Mouse (Mus musculus) kidney, adult 18-20 months (tissue): ENCODE data around the gene Per3.
"Not testable (repeated sequence)": the region's sequence is repeated elsewhere in the genome, so short reads cannot be mapped to it uniquely, and the experiment has no call there.

ENCODE experiments used
- DNase-seq: peaks from one replicate; pipeline ENCODE4 v3.0.0; 2021

Per3 gene

DNA sequence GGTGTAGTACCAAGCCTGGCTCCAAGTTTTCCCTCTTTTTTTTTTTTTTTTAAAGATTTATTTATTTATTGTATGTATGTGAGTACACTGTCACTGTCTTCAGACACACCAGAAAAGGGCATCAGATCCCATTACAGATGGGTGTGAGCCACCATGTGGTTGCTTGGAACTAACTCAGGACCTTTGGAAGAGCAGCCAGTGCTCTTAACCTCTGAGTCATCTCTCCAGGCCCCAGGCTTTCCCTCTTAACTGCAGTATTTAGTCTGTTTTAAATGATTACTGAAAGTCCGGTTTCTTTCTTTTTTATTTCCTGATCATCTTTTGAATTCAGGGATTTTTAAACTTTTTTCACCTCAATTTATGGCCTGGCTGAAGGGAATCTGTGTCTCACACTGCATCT lies 27.1 kb downstream of the Per3 start:
- DNase-seq: not testable (repeated sequence)

DNA sequence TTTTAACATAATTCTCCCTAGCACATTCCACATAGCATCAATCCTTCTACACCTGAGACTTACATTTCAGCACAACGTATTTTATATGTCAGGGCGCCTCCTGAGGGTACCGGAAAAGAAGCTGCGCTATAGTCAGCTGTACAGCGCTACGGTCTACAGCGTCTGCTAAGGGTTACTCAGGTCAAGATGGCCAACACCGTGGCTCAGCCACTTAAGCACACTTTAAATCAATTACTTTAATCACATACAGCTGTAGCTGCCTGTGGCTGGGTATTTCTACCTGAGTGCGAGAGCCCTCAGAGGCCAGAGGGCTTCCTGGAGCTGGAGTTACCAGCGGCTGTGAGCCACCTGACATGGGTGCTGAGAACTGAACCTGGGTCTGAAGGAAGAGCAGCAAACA lies 28.5 kb downstream of the Per3 start:
- DNase-seq: no peak

GRCm38 (mm10) chr4:151010316-151010715 lies 34.1 kb downstream of the Per3 start:
- no peak for DNase-seq

GRCm38 (mm10) chr4:151006945-151007344 lies 37.5 kb downstream of the Per3 start:
- DNase-seq: peak; percentile 58

DNA sequence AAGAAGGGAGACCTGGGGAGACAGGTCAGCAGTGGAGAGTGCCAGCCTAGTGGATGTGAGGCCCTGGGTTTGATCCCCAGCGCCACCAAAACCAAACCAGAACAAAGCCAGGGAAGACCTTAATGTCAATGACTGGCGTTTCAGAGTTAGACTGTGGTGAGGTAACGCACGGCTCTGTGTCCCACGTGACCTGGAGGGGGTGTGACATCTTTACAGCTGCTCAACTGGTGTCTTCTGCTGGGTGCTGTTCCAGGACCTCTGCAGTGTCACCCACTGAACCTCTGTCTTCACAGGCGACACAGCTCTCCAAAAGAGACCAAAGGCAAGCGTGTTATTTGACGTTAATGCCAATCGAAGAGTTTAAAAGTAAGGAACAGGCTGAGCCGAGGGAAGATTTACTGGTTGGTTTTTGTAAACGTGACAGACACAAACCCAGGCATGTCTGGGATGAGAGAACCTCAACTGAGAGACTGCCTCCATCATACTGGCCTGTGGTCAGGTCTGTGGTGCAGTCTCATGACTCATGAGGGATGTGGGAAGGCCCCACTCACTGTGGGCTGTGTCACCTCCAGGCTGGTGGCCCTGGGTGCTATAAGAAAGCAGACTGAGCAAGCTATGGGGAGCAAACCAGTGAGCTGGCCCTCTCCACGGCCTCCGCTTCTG lies 38.7 kb downstream of the Per3 start:
- no peak for DNase-seq

DNA sequence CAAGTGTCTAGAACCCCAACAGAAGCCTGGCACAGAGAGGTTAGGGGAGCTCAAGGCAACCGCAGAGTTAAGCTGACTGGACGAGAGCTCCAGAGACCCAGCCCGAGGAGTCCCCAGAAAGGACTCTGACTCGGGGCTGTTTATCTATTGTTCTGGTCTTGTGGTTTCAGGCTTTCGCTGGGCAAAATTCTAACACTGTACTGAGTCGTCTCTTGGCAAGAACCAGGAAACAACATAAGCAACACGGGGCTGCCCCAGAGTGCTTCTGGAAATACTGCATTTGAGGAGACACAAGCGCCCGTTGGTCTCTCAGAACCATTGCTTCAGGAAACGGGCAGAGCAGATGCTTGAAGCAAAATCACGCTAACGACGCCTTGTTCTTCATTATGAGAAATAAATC lies 43.1 kb downstream of the Per3 start:
- no peak for DNase-seq

DNA sequence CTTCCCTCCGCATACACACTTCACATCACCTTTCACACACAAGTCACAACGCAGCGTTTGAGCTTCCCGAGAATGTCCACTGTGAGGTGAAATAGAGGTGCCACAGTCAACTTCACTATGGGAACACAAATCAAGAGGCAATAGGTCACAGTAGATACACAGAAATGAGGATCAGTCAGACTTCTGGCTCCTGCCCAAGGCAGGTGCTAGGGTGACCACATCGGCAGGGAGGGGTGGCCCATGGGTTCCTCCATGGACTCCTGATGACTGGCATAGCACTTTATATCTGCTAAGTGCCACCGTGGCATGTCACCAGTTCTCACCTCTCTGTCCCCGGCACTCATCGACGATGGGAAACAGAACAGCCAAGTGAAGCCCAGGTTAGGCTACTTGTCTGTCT lies 45.8 kb downstream of the Per3 start:
- DNase-seq: no peak

GRCm38 (mm10) chr4:150996797-150997196 lies 47.7 kb downstream of the Per3 start, which contains the start of gene Uts2:
Gene Uts2, plus strand, starts transcription at chr4:150997097.
- no peak for DNase-seq

- peak; percentile 43 for DNase-seq
These were observed 54.3 kb downstream of the Per3 start for GRCm38 (mm10) chr4:150990148-150990547.

DNA sequence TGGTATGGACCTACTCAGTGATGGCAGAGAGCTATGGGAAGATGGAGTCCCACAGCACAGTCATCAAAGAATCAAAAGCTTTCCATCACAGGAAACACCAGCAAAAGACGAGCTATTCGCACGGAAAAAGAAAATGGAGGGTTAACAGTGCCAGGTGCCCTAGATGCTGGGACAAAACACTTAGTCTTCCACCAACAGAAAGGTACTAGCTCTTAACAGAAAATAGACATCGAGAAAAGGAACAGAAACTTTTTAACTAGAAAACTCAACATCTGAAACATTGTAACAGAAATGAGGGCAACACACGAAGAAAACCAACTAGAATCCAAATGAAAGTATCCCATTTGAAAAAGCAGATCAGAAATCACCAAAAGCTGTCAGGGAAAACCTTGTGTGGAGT lies 64.3 kb downstream of the Per3 start:
- DNase-seq: no peak

DNA sequence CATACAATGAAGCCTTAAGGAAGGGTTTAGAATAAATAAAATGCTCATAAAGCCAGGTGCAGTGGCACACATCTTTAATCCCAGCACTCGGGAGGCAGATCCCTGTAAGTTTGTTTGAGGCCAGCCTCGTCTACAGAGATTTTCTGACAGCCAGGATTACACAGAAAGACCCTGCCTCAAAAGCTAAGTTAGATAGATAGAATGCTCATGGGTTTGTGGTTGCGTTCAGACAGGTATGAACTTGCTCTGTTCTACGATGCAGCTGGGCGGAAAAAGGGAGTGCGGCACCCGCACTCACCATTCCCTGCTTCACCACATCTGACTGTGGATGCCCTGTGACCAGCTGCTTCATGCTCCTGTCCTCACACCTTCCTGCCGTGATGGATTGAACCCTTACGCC lies 65.0 kb downstream of the Per3 start:
- no peak for DNase-seq

DNA sequence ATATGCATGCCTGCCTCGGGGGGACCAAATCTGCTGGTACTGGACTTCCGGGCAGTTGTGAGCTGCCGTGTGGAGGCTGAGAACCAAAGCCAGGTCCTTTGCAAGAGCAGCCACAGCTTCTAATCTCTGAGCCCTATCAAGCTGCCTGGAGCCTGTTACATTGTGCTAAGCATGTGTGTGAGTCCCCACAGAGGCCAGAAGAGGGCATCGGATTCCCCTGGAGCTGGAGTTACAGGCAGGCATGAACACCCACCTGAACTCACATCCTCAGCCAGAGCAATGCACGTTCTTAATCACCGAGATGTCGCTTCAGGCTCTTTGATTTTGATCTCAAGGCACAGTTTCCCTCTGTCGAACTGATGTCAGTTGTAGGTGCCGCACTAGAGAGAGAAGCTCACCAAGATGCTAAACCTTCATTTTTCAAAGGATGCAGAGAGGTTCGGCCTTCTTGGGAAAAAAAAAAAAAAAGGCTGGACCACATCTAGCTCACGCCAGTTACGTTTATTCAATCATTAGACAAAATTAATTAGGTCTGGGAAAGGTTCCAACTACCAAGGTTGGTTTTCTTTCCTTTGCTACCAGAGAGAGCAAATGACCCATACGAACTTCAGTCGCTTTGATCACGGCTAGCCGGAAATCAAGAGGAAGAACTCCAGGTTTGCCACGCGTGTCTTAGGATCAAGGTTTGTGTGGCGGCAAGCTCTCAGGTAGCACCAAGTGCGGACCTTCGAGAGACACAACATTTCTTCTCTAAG lies 66.1 kb downstream of the Per3 start:
- no peak for DNase-seq

GRCm38 (mm10) chr4:150975145-150975544 lies 69.3 kb downstream of the Per3 start:
- DNase-seq: no peak

GRCm38 (mm10) chr4:150973264-150973663 lies 71.2 kb downstream of the Per3 start:
- DNase-seq: no peak

- no peak for DNase-seq
These were observed 75.5 kb downstream of the Per3 start for GRCm38 (mm10) chr4:150968956-150969355.

DNA sequence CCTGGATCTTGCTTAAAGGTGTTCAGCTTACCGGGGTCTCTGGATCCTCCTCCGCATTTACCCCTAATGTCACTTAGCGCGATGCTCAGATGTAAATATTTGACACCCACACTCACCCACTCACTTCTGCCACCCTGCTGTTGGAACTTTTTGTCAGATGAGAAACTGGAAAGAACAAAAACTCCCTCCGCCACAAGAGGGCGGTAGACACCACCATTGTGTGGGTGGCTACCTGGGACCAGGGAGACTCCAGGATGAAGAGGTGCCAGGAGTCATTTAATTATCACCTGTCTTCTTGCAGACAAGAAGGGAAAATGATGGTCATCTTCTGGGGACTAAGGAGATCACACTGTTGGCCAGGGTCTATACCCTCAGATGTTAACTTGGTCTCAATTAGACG lies 77.9 kb downstream of the Per3 start:
- peak; percentile 79 for DNase-seq

- no peak for DNase-seq
These were observed 78.9 kb downstream of the Per3 start for GRCm38 (mm10) chr4:150965555-150965951.

DNA sequence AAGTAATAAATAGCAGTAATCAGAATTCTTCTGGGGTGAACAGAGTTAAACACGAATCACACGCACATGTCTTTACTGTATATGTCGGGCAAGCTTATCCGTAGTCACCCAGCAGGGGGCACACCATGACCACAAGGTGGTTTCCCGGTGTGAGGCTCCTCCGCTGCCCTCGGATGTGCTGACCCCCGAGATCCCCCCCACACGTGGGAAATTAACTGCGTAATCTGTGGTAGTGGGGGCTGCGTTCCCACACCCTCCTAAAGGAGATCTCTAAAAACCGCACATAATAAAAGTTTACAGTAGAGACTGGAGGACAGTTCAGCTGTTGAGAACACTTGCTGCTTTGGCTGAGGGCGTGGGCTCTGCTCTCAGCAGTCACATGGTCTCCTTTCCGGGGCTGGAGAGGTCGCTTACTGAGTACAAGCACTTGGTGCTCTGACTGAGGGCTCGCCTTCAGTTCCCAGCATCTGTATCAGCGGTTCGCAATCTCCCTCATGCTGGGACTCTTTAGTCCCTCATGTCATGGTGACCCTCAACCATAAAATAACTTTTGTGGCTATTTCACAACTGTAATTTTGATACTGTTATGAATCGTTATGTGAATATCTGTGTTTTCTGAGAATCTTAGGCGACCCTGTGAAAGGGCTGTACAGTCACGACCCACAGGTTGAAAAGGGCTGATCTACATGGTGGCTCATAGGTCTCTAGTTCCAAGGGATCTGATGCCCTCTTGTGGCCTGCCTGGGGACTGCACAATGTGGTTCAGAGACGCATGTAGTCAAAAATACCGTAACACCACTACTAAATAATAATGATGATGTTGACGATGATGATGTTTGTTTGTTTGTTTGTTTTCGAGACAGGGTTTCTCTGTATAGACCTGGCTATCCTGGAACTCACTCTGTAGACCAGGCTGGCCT lies 79.6 kb downstream of the Per3 start:
- peak; percentile 92 for DNase-seq

- no peak for DNase-seq
These were observed 80.8 kb downstream of the Per3 start for GRCm38 (mm10) chr4:150963711-150964110.

DNA sequence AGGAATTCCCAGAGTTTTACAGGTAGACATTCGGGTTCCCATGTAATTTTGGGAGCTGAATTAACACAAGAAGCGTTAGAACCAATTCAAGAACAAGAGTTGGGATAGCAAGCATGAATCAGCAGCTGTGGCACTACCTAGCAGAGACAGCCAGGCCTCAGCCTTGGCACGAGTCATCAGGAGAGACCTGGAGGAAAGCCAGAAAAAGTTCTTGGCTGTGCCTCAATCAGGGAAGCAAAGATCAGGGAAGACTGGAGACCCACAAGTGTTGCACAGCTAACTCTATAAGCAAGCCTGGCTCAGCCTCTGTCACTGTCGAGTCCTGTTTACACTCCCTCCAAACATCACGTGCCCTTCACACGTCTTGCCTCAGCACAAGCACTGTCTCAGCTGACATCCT lies 82.2 kb downstream of the Per3 start:
- peak; percentile 61 for DNase-seq

DNA sequence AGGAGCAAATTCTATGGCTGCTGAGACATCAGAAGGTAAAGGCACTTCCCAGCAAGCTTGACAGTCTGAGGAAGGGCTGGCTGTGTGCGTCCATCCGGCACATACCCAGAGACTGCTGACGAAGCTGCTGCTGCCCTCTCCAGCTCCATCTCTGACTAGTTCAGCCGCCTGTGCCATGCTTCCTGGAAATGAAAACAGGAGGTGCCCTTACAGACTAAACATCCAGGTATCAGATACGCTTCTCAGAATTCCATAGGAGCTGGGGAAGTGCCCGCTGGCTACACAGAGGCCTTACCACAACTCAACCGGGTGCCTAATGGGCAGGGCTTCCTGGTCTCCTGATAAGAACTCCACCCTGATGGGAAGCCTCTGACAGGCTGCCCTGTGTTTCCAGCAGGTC lies 85.9 kb downstream of the Per3 start:
- DNase-seq: no peak

- no peak for DNase-seq
These were observed 87.4 kb downstream of the Per3 start for GRCm38 (mm10) chr4:150957106-150957458.

DNA sequence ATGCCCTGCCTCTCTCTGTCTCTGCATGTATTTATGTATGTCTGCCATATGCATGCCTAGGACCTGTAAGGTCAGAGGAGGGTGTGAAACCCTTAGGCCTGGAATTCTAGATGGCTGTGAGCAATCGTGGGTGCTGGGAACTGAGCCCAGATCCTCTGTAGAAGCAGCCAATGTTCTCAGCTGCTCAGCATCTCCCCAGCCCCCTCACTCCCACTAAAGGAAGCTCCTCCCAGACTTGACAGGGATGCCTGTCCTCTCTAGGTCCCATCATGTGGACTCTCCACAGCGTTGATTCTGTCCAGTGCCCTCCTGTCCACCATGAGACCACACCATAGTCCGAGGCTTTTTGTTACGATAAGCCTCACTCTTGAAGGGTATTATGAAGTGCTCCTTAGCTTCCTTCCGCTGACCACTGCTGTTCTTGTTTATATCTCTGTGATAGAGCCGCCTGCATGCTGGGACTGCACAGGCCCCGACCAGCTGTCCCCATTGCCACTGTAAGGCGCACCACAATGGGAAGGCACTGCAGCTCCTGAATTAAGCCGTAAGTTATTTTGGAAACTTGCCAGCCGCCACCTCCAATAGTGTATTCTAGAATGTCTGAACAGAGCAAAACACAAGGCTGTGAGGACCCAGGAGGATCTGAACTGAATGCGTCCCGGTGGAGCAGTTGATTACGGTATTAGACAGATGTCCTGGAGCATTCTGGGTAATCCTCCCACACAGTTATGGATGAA lies 87.9 kb downstream of the Per3 start:
- DNase-seq: no peak
